In the genomic region with DNA sequence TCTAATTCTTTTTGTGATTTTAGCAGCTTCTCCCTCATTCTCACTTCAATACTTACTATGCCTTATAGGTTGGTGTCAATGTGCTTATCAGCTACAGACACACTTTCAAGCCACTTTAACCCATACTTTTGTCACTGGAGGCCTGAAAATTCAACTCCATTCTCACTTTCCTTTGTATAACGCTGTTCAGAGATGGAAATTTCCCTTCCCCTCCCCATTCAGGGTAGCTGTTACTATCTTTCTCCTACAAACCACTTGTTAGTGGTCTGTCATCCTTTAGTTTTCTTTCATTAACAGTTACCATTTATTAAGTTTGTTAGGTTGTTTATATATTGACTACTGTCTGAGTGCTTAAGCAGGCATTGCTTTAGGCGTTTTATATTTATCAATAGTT, we compare ENCODE assay signal across 8 mouse cellular contexts. TPM values are rescaled to one million over a fixed set of nuclear protein-coding genes. Genes with fewer than 3 reads are reported as not detected.
DNase-seq lines count a peak whose midpoint lies in the region; ATAC-seq and TF ChIP-seq lines count a peak whose summit lies in the region.

TSS of gene Mtmr2 (plus strand) at position 7 of the 394 bp plus-strand sequence.

- H3K4me3 ChIP-seq in lung, embryonic 15.5 days: peak within 1 kb of the TSS; percentile 90
- H3K4me3 ChIP-seq in intestine, postnatal 0 days (ENCODE audit: low read depth, low read length): peak within 1 kb of the TSS; percentile 82
- peak within 1 kb of the TSS; percentile 95 for H3K4me3 ChIP-seq in midbrain, embryonic 12.5 days

- 32% methylated on average over 2 of the region's 2 CpGs for WGBS in lung, embryonic 15.5 days
- WGBS in intestine, postnatal 0 days: 41% methylated on average over 2 of the region's 2 CpGs
- WGBS in midbrain, embryonic 12.5 days: 44% methylated on average over 2 of the region's 2 CpGs

- intact Hi-C loops in gastrocnemius, postnatal 36 days (cut with DNase I): no loop called here

- no peak for ATAC-seq in lung, embryonic 15.5 days (ENCODE audit: borderline replicate concordance, extremely low read depth, low FRiP score, low TSS enrichment)
- no peak for ATAC-seq in intestine, postnatal 0 days
- no peak for ATAC-seq in midbrain, embryonic 12.5 days (ENCODE audit: low FRiP score, low read depth)

- peak within 1 kb of the TSS; percentile 59 for H3K4me2 ChIP-seq in lung, embryonic 15.5 days
- H3K4me2 ChIP-seq in intestine, postnatal 0 days (replicated peaks; ENCODE audit: low read depth): peak within 1 kb of the TSS; percentile 72
- peak within 1 kb of the TSS; percentile 62 for H3K4me2 ChIP-seq in midbrain, embryonic 12.5 days (replicated peaks)

- no peak for TF ChIP-seq CTCF in intestine, postnatal 0 days (IDR thresholded peaks at IDR 0.05; ENCODE audit: low read depth)

- peak within 1 kb of the TSS; percentile 96 for H3K27ac ChIP-seq in lung, embryonic 15.5 days
- peak within 1 kb of the TSS; percentile 90 for H3K27ac ChIP-seq in intestine, postnatal 0 days (ENCODE audit: low read depth, low read length)
- peak within 1 kb of the TSS; percentile 93 for H3K27ac ChIP-seq in midbrain, embryonic 12.5 days (replicated peaks)

- peak within 1 kb of the TSS; percentile 96 for H3K9ac ChIP-seq in lung, embryonic 15.5 days
- peak within 1 kb of the TSS; percentile 92 for H3K9ac ChIP-seq in intestine, postnatal 0 days (ENCODE audit: low read depth, low read length)
- H3K9ac ChIP-seq in midbrain, embryonic 12.5 days (replicated peaks): peak within 1 kb of the TSS; percentile 98

- no peak for DNase-seq in lung, adult 18-20 months
- peak; percentile 35 for DNase-seq in c-Kit-negative CD71-positive TER-119-positive erythroid progenitor cells, embryonic 14.5 days (ENCODE audit: low read depth, low spot score)
- no peak for DNase-seq in gastrocnemius, postnatal 36 days
- no peak for DNase-seq in right cerebral cortex, postnatal 36 days (ENCODE audit: low spot score in 2 of 2)
- DNase-seq in thymus, adult 18-20 months: no peak

- no peaks in the 10 kb centered on the region for H3K9me3 ChIP-seq in lung, embryonic 15.5 days
- H3K9me3 ChIP-seq in intestine, postnatal 0 days (ENCODE audit: control insufficient read depth): no peaks in the 10 kb centered on the region
- H3K9me3 ChIP-seq in midbrain, embryonic 12.5 days: no peaks in the 10 kb centered on the region

- peaks cover 14% of the 10 kb centered on the region for H3K4me1 ChIP-seq in lung, embryonic 15.5 days
- no peaks in the 10 kb centered on the region; the same call in 1 of the 2 replicates for H3K4me1 ChIP-seq in intestine, postnatal 0 days (replicated peaks; ENCODE audit: control insufficient read depth, insufficient read depth, low read length)
- peaks cover 14% of the 10 kb centered on the region for H3K4me1 ChIP-seq in midbrain, embryonic 12.5 days

- H3K27me3 ChIP-seq in lung, embryonic 15.5 days: no peaks in the 10 kb centered on the region
- H3K27me3 ChIP-seq in intestine, postnatal 0 days (replicated peaks; ENCODE audit: control insufficient read depth, insufficient read depth, low read length): no peaks in the 10 kb centered on the region
- H3K27me3 ChIP-seq in midbrain, embryonic 12.5 days: no peaks in the 10 kb centered on the region

- no peaks in the 10 kb centered on the region for H3K36me3 ChIP-seq in lung, embryonic 15.5 days
- H3K36me3 ChIP-seq in intestine, postnatal 0 days (ENCODE audit: control insufficient read depth, insufficient read depth): no peaks in the 10 kb centered on the region
- H3K36me3 ChIP-seq in midbrain, embryonic 12.5 days: no peaks in the 10 kb centered on the region

RNA-seq across cellular contexts. Expression of gene Mtmr2, which starts in this region (rescaled TPM):
- polyA plus RNA-seq in lung, embryonic 15.5 days (2015; fragmentation: Nextera tagmentation; extraction: Ambion mirVana): 86.9 and 91.8 TPM in 2 replicates
- 10 to 100 TPM; 19.0 to 19.3 TPM for total RNA-seq in gastrocnemius, postnatal 36 days (2021)
- 32.1 and 32.8 TPM in 2 replicates for polyA plus RNA-seq in intestine, postnatal 0 days (2015; fragmentation: Nextera tagmentation; extraction: Ambion mirVana)
- 75.5 and 80.1 TPM in 2 replicates for polyA plus RNA-seq in midbrain, embryonic 12.5 days (2016; fragmentation: Nextera tagmentation; extraction: Ambion mirVana)
